Mouse (Mus musculus) ES-E14 (cell line): Measurements from ENCODE around the gene Lyve1. TPM values are rescaled to one million over a fixed set of nuclear protein-coding genes. Genes with fewer than 3 reads are reported as not detected.
A peak's percentile ranks its signal among the peaks of the same experiment; 100 is the strongest.

Experiments
- DNase-seq: peaks from one replicate; pipeline ENCODE4 v3.0.0-alpha.2; 2013; ENCODE audit warnings: low read depth, low spot score
- H3K27ac ChIP-seq: 2 replicates; pipeline ENCODE4 v1.5.1; 2012; ENCODE audit warnings: low read depth, mild to moderate bottlenecking, low read length, moderate library complexity, mixed read lengths; ENCODE audit not compliant: poor library complexity, insufficient read depth, severe bottlenecking
- H3K36me3 ChIP-seq: 2 replicates; pipeline ENCODE4 v1.6.1; 2012; ENCODE audit warnings: mild to moderate bottlenecking, low read length, moderate library complexity, mixed read lengths; ENCODE audit not compliant: control insufficient read depth, poor library complexity, insufficient read depth, severe bottlenecking
- H3K4me1 ChIP-seq, 2 experiments: fragments of 150-350 bp in 1 of 2; sonication (generic) in 1 of 2; 2 replicates each; pipeline ENCODE4 v1.6.1; 2012; ENCODE audit warnings: low read length in 2 of 2, mild to moderate bottlenecking in 1 of 2, mixed read lengths in 1 of 2; ENCODE audit not compliant: control insufficient read depth in 2 of 2, insufficient read depth in 2 of 2, poor library complexity in 1 of 2
- H3K4me3 ChIP-seq, 2 experiments: fragments of 150-350 bp in 1 of 2; sonication (generic) in 1 of 2; 2 replicates each; pipeline ENCODE4 v1.5.1; 2012; ENCODE audit warnings: low read length in 2 of 2, low read depth in 1 of 2, mild to moderate bottlenecking in 1 of 2, mixed read lengths in 1 of 2; ENCODE audit not compliant: insufficient read depth in 1 of 2, poor library complexity in 1 of 2, severe bottlenecking in 1 of 2
- H3K9ac ChIP-seq: 2 replicates; pipeline ENCODE4 v1.6.1; 2012; ENCODE audit warnings: low read depth, mild to moderate bottlenecking, low read length, mixed read lengths; ENCODE audit not compliant: poor library complexity, insufficient read depth, severe bottlenecking
- H3K9me3 ChIP-seq: fragments of 150-350 bp; sonication (generic); 2 replicates; pipeline ENCODE4 v1.6.1; 2012; ENCODE audit warnings: low read depth, mild to moderate bottlenecking, low read length; ENCODE audit not compliant: control insufficient read depth, insufficient read depth
- CHD2 ChIP-seq: IDR thresholded peaks from 2 replicates; pipeline ENCODE4 v1.6.1; 2014; ENCODE audit warnings: mild to moderate bottlenecking, low read depth, low read length, inconsistent platforms
- HCFC1 ChIP-seq: IDR thresholded peaks from 2 replicates; pipeline ENCODE4 v1.6.1; 2012; ENCODE audit warnings: low read length, inconsistent platforms, borderline replicate concordance; ENCODE audit not compliant: insufficient read depth
- MAFK ChIP-seq: IDR thresholded peaks from 2 replicates; pipeline ENCODE4 v1.6.1; 2014; ENCODE audit warnings: mild to moderate bottlenecking, low read depth, low read length, inconsistent platforms; ENCODE audit not compliant: insufficient read depth
- ZC3H11A ChIP-seq: IDR thresholded peaks from 2 replicates; pipeline ENCODE4 v1.6.1; 2012; ENCODE audit warnings: low read depth, mild to moderate bottlenecking, inconsistent platforms, low read length, borderline replicate concordance
- ZNF384 ChIP-seq: IDR thresholded peaks from 2 replicates; pipeline ENCODE4 v1.6.1; 2012; ENCODE audit warnings: low read depth, low read length, inconsistent platforms
- in situ Hi-C, 2 experiments: fragments of 600-800 bp; cut with MboI; formaldehyde crosslinking; loops; one replicate each; pipeline ENCODE4 v1.15.1; 2025; ENCODE audit warnings: low sequenced_read_pairs in 2 of 2, inconsistent platforms in 1 of 2; ENCODE audit not compliant: unreplicated experiment in 2 of 2
- total RNA-seq: library from RNA; depleted of rRNA; stranded (reverse); fragments of 300-350 nt; gene quantifications from 2 replicates; pipeline ENCODE4 v1.2.3, GENCODE M21; 2012

Gene Lyve1
- total RNA-seq, 1 experiment: not detected

GRCm38 (mm10) chr7:110848371-110848770 is 14.7 kb downstream of the Lyve1 start:
- Histone ChIP-seq H3K4me1 (no peaks in the 10 kb centered on the region), H3K9ac (no peak overlapping the region), H3K4me3 (no peak overlapping the region), H3K36me3 (no peaks in the 10 kb centered on the region), H3K27ac (no peak overlapping the region), H3K9me3 (no peaks in the 10 kb centered on the region)
- DNase-seq: no peak
- no peak for TF ChIP-seq ZNF384
- no peak for TF ChIP-seq CHD2
- no peak for TF ChIP-seq HCFC1
- no peak for TF ChIP-seq ZC3H11A
- in situ Hi-C loops: no loop called here

- H3K4me3 ChIP-seq: no peak overlapping the region
- H3K9me3 ChIP-seq: no peaks in the 10 kb centered on the region
- TF ChIP-seq CHD2 (no peak), ZNF384 (no peak), MAFK (no peak), ZC3H11A (no peak), HCFC1 (no peak)
- H3K9ac ChIP-seq: no peak overlapping the region
- in situ Hi-C loops: no loop called here
- H3K36me3 ChIP-seq: no peaks in the 10 kb centered on the region
- DNase-seq: no peak
- H3K4me1 ChIP-seq: no peaks in the 10 kb centered on the region
- no peak overlapping the region for H3K27ac ChIP-seq
Observed at GRCm38 (mm10) chr7:110847321-110847720, 15.7 kb downstream of the Lyve1 start.

- Histone ChIP-seq H3K4me1 (no peaks in the 10 kb centered on the region), H3K27ac (peak within 1 kb of the TSS; percentile 25; the same call in 1 of the 2 replicates), H3K36me3 (no peaks in the 10 kb centered on the region), H3K4me3 (peak within 1 kb of the TSS; percentile 81 to 88), H3K9ac (peak within 1 kb of the TSS; percentile 89), H3K9me3 (no peaks in the 10 kb centered on the region)
- peak; percentile 90 for DNase-seq
- TF ChIP-seq MAFK: no peak
- peak; percentile 81 for TF ChIP-seq HCFC1
- TF ChIP-seq ZC3H11A: peak; percentile 32; the same call in 1 of the 2 replicates
- TF ChIP-seq ZNF384: peak; percentile 77
- TF ChIP-seq CHD2: no peak
- in situ Hi-C loops: no loop called here
Observed at GRCm38 (mm10) chr7:110843916-110844874, 18.8 kb downstream of the Lyve1 start, which contains the start of gene Rnf141. Gene Rnf141 (minus strand): TSS chr7:110844457.

GRCm38 (mm10) chr7:110840332-110840731 is 22.7 kb downstream of the Lyve1 start:
- no peaks in the 10 kb centered on the region for H3K36me3 ChIP-seq
- TF ChIP-seq ZC3H11A: no peak
- TF ChIP-seq ZNF384: no peak
- TF ChIP-seq HCFC1: no peak
- no peak for TF ChIP-seq MAFK
- TF ChIP-seq CHD2: no peak
- no peak overlapping the region for H3K9ac ChIP-seq
- no peak overlapping the region for H3K4me3 ChIP-seq
- no peaks in the 10 kb centered on the region for H3K4me1 ChIP-seq
- no peak for DNase-seq
- H3K9me3 ChIP-seq: no peaks in the 10 kb centered on the region
- H3K27ac ChIP-seq: no peak overlapping the region
- in situ Hi-C loops: no loop called here
